Mouse (Mus musculus): ENCODE results near the gene Rnf26.
A peak's percentile ranks its signal among the peaks of the same experiment; 100 is the strongest.

Rnf26 gene

GRCm38 (mm10) chr9:44130581-44131275 is 17.4 kb upstream of the Rnf26 start:
- no peak for TF ChIP-seq GATA4 (IDR thresholded peaks at IDR 0.05; ENCODE audit: insufficient replicate concordance, low read length)

- peak; percentile 26; the same call in 1 of the 2 replicates for TF ChIP-seq GATA4 (IDR thresholded peaks at IDR 0.05; ENCODE audit: insufficient replicate concordance, low read length)
Observed at GRCm38 (mm10) chr9:44130034-44130433, 16.7 kb upstream of the Rnf26 start.

GRCm38 (mm10) chr9:44129633-44130032 is 16.3 kb upstream of the Rnf26 start:
- TF ChIP-seq GATA4 (IDR thresholded peaks at IDR 0.05; ENCODE audit: insufficient replicate concordance, low read length), result no peak

GRCm38 (mm10) chr9:44127351-44127801 is 14.1 kb upstream of the Rnf26 start:
- TF ChIP-seq GATA4 (IDR thresholded peaks at IDR 0.05; ENCODE audit: insufficient replicate concordance, low read length), result peak; percentile 34; the same call in 1 of the 2 replicates

- TF ChIP-seq GATA4 (IDR thresholded peaks at IDR 0.05; ENCODE audit: insufficient replicate concordance, low read length), result no peak
Observed at GRCm38 (mm10) chr9:44126746-44127145, 13.4 kb upstream of the Rnf26 start.

- no peak for TF ChIP-seq GATA4 (IDR thresholded peaks at IDR 0.05; ENCODE audit: insufficient replicate concordance, low read length)
Observed at GRCm38 (mm10) chr9:44125546-44126428, 12.5 kb upstream of the Rnf26 start.

- no peak for TF ChIP-seq GATA4 (IDR thresholded peaks at IDR 0.05; ENCODE audit: insufficient replicate concordance, low read length)
Observed at GRCm38 (mm10) chr9:44125026-44125425, 11.7 kb upstream of the Rnf26 start.

- no peak for TF ChIP-seq GATA4 (IDR thresholded peaks at IDR 0.05; ENCODE audit: insufficient replicate concordance, low read length)
Observed at GRCm38 (mm10) chr9:44124317-44124716, 11.0 kb upstream of the Rnf26 start.

- TF ChIP-seq GATA4 (IDR thresholded peaks at IDR 0.05; ENCODE audit: insufficient replicate concordance, low read length), result no peak
Observed at GRCm38 (mm10) chr9:44119948-44120465, 6.7 kb upstream of the Rnf26 start.

- TF ChIP-seq GATA4 (IDR thresholded peaks at IDR 0.05; ENCODE audit: insufficient replicate concordance, low read length), result no peak
Observed at GRCm38 (mm10) chr9:44119011-44119410, 5.7 kb upstream of the Rnf26 start.

- TF ChIP-seq GATA4 (IDR thresholded peaks at IDR 0.05; ENCODE audit: insufficient replicate concordance, low read length), result no peak
Observed at GRCm38 (mm10) chr9:44116182-44116581, 2.9 kb upstream of the Rnf26 start.

- TF ChIP-seq GATA4 (IDR thresholded peaks at IDR 0.05; ENCODE audit: insufficient replicate concordance, low read length), result no peak
Observed at GRCm38 (mm10) chr9:44115599-44115998, 2.3 kb upstream of the Rnf26 start.

GRCm38 (mm10) chr9:44114453-44114852 is 1.1 kb upstream of the Rnf26 start:
- TF ChIP-seq GATA4 (IDR thresholded peaks at IDR 0.05; ENCODE audit: insufficient replicate concordance, low read length), result no peak

GRCm38 (mm10) chr9:44109360-44110095 is 3.8 kb downstream of the Rnf26 start:
- TF ChIP-seq GATA4 (IDR thresholded peaks at IDR 0.05; ENCODE audit: insufficient replicate concordance, low read length), result no peak

Measured in liver, adult (tissue).